Mouse (Mus musculus) kidney, embryonic 14.5 days (tissue): ENCODE measurements around the gene Cdk9. TPM values are rescaled to one million over a fixed set of nuclear protein-coding genes. Genes with fewer than 3 reads are reported as not detected.
A peak's percentile ranks its signal among the peaks of the same experiment; 100 is the strongest.

Experiments
- ATAC-seq: fragments of 200-750 bp; cut with Nextera tagmentation; 2 replicates; pipeline ENCODE4 v1.8.0; 2017; ENCODE audit warnings: moderate number of reproducible peaks, mild to moderate bottlenecking, moderate TSS enrichment, moderate library complexity; ENCODE audit not compliant: low FRiP score, low TSS enrichment
- H3K27ac ChIP-seq: fragments of 300-500 bp; sonication (generic); 2 replicates; pipeline ENCODE4 v1.5.1; 2014; ENCODE audit warnings: low read depth, mild to moderate bottlenecking, low read length, moderate library complexity, mixed read lengths
- H3K27me3 ChIP-seq: fragments of 300-500 bp; sonication (generic); 2 replicates; pipeline ENCODE4 v1.6.1; 2014; ENCODE audit warnings: mild to moderate bottlenecking, low read length; ENCODE audit not compliant: control insufficient read depth, insufficient read depth
- H3K36me3 ChIP-seq: fragments of 300-500 bp; sonication (generic); 2 replicates; pipeline ENCODE4 v1.6.1; 2014; ENCODE audit warnings: low read length, mixed read lengths; ENCODE audit not compliant: control insufficient read depth, insufficient read depth
- H3K4me1 ChIP-seq: fragments of 300-500 bp; sonication (generic); 2 replicates; pipeline ENCODE4 v1.6.1; 2014; ENCODE audit warnings: low read length, mixed read lengths; ENCODE audit not compliant: control insufficient read depth, insufficient read depth
- H3K4me2 ChIP-seq: fragments of 300-500 bp; sonication (generic); replicated peaks from 2 replicates; pipeline ENCODE4 v1.6.1; 2014; ENCODE audit warnings: low read depth, mild to moderate bottlenecking, low read length
- H3K4me3 ChIP-seq: fragments of 300-500 bp; sonication (generic); 2 replicates; pipeline ENCODE4 v1.5.1; 2014; ENCODE audit warnings: mild to moderate bottlenecking, low read length
- H3K9ac ChIP-seq: fragments of 300-500 bp; sonication (generic); 2 replicates; pipeline ENCODE4 v1.6.1; 2014; ENCODE audit warnings: low read depth, mild to moderate bottlenecking, low read length, moderate library complexity
- H3K9me3 ChIP-seq: fragments of 300-500 bp; sonication (generic); 2 replicates; pipeline ENCODE4 v1.6.1; 2016; ENCODE audit warnings: low read length; ENCODE audit not compliant: control insufficient read depth
- WGBS: fragments of 180-500 bp; shearing (Covaris S2); extraction: QIAGEN DNeasy Blood & Tissue Kit; methylation state at CpG from one replicate; pipeline ENCODE4 v1.1.7; 2014; 5-methylcytosine and 5-hydroxymethylcytosine counted together
- polyA plus RNA-seq: library from polyadenylated mRNA; unstranded; fragments of >200 nt; fragmentation: Nextera tagmentation; extraction: Ambion mirVana; gene quantifications from 2 replicates; pipeline ENCODE4 v1.2.1, GENCODE M21; 2014

Gene Cdk9
- polyA plus RNA-seq, 1 experiment from 2014 or later = 105 TPM

- Histone ChIP-seq H3K4me2 (no peak overlapping the region), H3K9me3 (no peaks in the 10 kb centered on the region), H3K9ac (no peak overlapping the region), H3K27ac (no peak overlapping the region), H3K36me3 (peaks cover 7% of the 10 kb centered on the region; the same call in 1 of the 2 replicates), H3K4me1 (peaks cover 25% of the 10 kb centered on the region), H3K27me3 (peaks cover 22% of the 10 kb centered on the region), H3K4me3 (no peak overlapping the region)
- ATAC-seq = no peak
- WGBS = 79% methylated on average over 4 of the region's 4 CpGs
These were observed 26.4 kb upstream of the Cdk9 start for GRCm38 (mm10) chr2:32739311-32739710.

DNA sequence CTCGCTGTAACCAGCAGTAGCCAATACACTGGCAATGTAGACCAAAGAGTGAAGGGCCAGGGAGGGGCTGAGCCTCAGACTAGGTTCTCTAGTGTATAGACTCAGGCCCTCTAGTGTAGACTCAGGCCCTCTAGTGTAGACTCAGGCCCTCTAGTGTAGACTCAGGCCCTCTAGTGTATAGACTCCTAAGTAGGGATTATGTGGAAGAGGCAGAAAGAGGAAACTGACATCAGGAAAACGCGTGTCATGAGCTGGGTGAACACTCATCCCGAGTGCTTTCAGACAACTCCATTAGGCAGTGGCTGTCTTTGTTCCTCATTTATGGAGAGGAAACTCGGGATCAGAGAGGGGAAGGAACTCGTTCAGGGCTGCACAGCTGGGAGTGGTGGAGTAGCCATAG, 24.1 kb upstream of the Cdk9 start:
- WGBS = 65% methylated on average over 6 of the region's 6 CpGs
- Histone ChIP-seq H3K4me3 (no peak overlapping the region), H3K27me3 (peaks cover 15% of the 10 kb centered on the region), H3K9me3 (no peaks in the 10 kb centered on the region), H3K4me1 (peaks cover 24% of the 10 kb centered on the region), H3K4me2 (no peak overlapping the region), H3K36me3 (peaks cover 7% of the 10 kb centered on the region; the same call in 1 of the 2 replicates), H3K27ac (no peak overlapping the region), H3K9ac (no peak overlapping the region)
- ATAC-seq = no peak

- 47% methylated on average over 3 of the region's 3 CpGs for WGBS
- H3K27me3 ChIP-seq = peaks cover 9% of the 10 kb centered on the region
- H3K9me3 ChIP-seq = no peaks in the 10 kb centered on the region
- no peak overlapping the region for H3K4me3 ChIP-seq
- H3K9ac ChIP-seq = no peak overlapping the region
- H3K4me1 ChIP-seq = peaks cover 20% of the 10 kb centered on the region
- peaks cover 5% of the 10 kb centered on the region; the same call in 1 of the 2 replicates for H3K36me3 ChIP-seq
- no peak overlapping the region for H3K27ac ChIP-seq
- H3K4me2 ChIP-seq = no peak overlapping the region
- no peak for ATAC-seq
These were observed 23.5 kb upstream of the Cdk9 start for GRCm38 (mm10) chr2:32736306-32736829.

GRCm38 (mm10) chr2:32734933-32735332, 22.1 kb upstream of the Cdk9 start:
- WGBS = 48% methylated on average over 4 of the region's 4 CpGs
- H3K9me3 ChIP-seq = no peaks in the 10 kb centered on the region
- no peak overlapping the region for H3K4me2 ChIP-seq
- H3K9ac ChIP-seq = no peak overlapping the region
- H3K4me3 ChIP-seq = no peak overlapping the region
- H3K36me3 ChIP-seq = peaks cover 5% of the 10 kb centered on the region; the same call in 1 of the 2 replicates
- ATAC-seq = no peak
- peak overlapping the region; percentile 39; the same call in 1 of the 2 replicates for H3K27ac ChIP-seq
- H3K4me1 ChIP-seq = peaks cover 26% of the 10 kb centered on the region
- no peaks in the 10 kb centered on the region for H3K27me3 ChIP-seq

DNA sequence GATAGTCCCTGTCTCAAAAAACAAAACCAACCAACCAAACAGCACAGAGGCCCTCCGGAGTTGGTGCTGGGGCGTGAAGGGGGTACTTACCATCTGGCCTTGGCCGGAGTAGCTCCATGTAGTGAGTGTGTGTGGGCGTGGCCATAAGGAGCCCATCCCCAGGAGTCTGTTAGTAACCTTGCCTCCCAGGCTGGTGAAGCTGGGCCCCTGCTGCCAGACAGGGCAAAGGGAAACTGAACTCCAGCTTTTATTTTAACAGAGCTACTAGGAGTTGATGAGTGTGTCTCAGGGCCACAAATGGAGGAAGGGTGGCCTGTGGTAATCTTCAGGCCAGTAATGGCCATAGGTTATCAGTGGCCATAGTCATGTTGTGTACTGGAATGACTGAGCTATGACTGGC, 21.6 kb upstream of the Cdk9 start:
- H3K4me1 ChIP-seq = peaks cover 26% of the 10 kb centered on the region
- no peak overlapping the region for H3K4me2 ChIP-seq
- H3K27ac ChIP-seq = peak overlapping the region; percentile 39; the same call in 1 of the 2 replicates
- 19% methylated on average over 4 of the region's 4 CpGs for WGBS
- no peaks in the 10 kb centered on the region for H3K9me3 ChIP-seq
- 0 out of 2 replicates have a peak, but pooled peaks have one; percentile 68 for ATAC-seq
- H3K9ac ChIP-seq = no peak overlapping the region
- H3K4me3 ChIP-seq = no peak overlapping the region
- H3K36me3 ChIP-seq = peaks cover 5% of the 10 kb centered on the region; the same call in 1 of the 2 replicates
- H3K27me3 ChIP-seq = no peaks in the 10 kb centered on the region

GRCm38 (mm10) chr2:32732695-32733094, 19.8 kb upstream of the Cdk9 start:
- Histone ChIP-seq H3K4me1 (peaks cover 26% of the 10 kb centered on the region), H3K27ac (no peak overlapping the region), H3K36me3 (0 out of 2 replicates have a peak, but pooled peaks cover 4% of the 10 kb centered on the region), H3K9me3 (no peaks in the 10 kb centered on the region), H3K9ac (no peak overlapping the region), H3K27me3 (no peaks in the 10 kb centered on the region), H3K4me2 (no peak overlapping the region), H3K4me3 (no peak overlapping the region)
- ATAC-seq = no peak
- WGBS = 83% methylated on average over 6 of the region's 6 CpGs

- 0 out of 2 replicates have a peak overlapping the region, but pooled peaks have one; percentile 8 for H3K4me2 ChIP-seq
- no peaks in the 10 kb centered on the region for H3K36me3 ChIP-seq
- WGBS = 63% methylated on average over 4 of the region's 4 CpGs
- H3K9me3 ChIP-seq = no peaks in the 10 kb centered on the region
- peaks cover 26% of the 10 kb centered on the region for H3K4me1 ChIP-seq
- no peak overlapping the region for H3K9ac ChIP-seq
- ATAC-seq = no peak
- H3K27me3 ChIP-seq = no peaks in the 10 kb centered on the region
- H3K27ac ChIP-seq = peak overlapping the region; percentile 12
- no peak overlapping the region for H3K4me3 ChIP-seq
These were observed 19.0 kb upstream of the Cdk9 start for GRCm38 (mm10) chr2:32731911-32732310.

DNA sequence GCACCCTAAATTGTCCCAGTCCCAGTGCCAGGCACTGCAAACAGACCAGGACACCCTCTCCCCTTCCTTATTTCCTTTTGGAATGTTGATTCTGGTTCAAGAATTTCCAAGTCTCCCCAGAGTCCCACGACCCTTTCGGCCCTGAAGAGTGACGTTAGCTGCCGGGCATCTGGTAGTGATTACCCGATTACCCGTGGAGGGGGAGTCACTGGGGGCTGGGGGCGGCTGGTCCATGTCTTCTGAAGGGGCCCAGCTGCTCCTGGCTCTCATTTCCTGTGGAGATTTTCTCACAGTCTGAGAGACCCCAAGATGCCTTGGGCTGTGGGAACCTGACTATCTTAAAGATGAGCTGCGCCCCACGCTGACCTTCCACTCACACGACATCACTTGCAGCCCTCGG, 18.0 kb upstream of the Cdk9 start:
- Histone ChIP-seq H3K4me3 (no peak overlapping the region; the same call in 1 of the 2 replicates), H3K27me3 (no peaks in the 10 kb centered on the region), H3K9me3 (no peaks in the 10 kb centered on the region), H3K4me1 (peaks cover 26% of the 10 kb centered on the region), H3K27ac (peak overlapping the region; percentile 71; the same call in 1 of the 2 replicates), H3K4me2 (peak overlapping the region; percentile 29), H3K36me3 (no peaks in the 10 kb centered on the region), H3K9ac (no peak overlapping the region)
- 17% methylated on average over 11 of the region's 11 CpGs for WGBS
- no peak for ATAC-seq

DNA sequence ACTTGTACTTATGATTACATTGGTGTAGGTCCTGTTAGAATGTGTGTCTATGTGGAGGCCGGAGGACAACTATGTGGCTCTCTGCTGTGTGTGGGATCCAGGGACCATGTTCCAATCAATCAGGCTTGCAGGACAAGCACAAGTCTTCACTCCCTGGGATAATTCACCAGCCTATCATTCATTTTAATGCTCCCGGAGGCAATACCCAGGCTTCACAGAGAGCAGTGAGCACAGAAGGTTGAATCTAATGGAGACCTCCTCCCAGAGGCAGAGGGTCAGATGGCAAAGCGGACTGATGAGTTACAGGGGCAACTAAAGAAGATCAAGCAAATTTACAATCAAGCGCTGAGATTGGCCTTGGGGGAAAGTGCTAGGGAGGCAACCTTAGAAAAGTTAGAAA, 16.7 kb upstream of the Cdk9 start:
- H3K36me3 ChIP-seq = no peaks in the 10 kb centered on the region
- H3K27me3 ChIP-seq = no peaks in the 10 kb centered on the region
- peak overlapping the region; percentile 30; the same call in 1 of the 2 replicates for H3K27ac ChIP-seq
- peaks cover 20% of the 10 kb centered on the region for H3K4me1 ChIP-seq
- ATAC-seq = no peak
- peak overlapping the region; percentile 29 for H3K4me2 ChIP-seq
- WGBS = 21% methylated on average over 4 of the region's 4 CpGs
- no peaks in the 10 kb centered on the region for H3K9me3 ChIP-seq
- no peak overlapping the region for H3K9ac ChIP-seq
- H3K4me3 ChIP-seq = peak overlapping the region; percentile 13; the same call in 1 of the 2 replicates
